Mouse (Mus musculus) midbrain, postnatal 0 days (tissue): ENCODE results near the gene Skap1. TPM values are rescaled to one million over a fixed set of nuclear protein-coding genes. Genes with fewer than 3 reads are reported as not detected.

Source experiments
- ATAC-seq: fragments of 200-750 bp; cut with Nextera tagmentation; 2 replicates; pipeline ENCODE4 v1.8.0; 2017; ENCODE audit warnings: moderate number of reproducible peaks, mild to moderate bottlenecking, moderate TSS enrichment, moderate library complexity; ENCODE audit not compliant: low FRiP score
- DNase-seq: peaks from one replicate; pipeline ENCODE4 v3.0.0-alpha.2; 2015; ENCODE audit warnings: low spot score
- H3K27ac ChIP-seq: fragments of 300-500 bp; sonication (generic); 2 replicates; pipeline ENCODE4 v1.5.1; 2014; ENCODE audit warnings: low read depth, mild to moderate bottlenecking, low read length, mixed read lengths
- H3K27me3 ChIP-seq: fragments of 300-500 bp; sonication (generic); 2 replicates; pipeline ENCODE4 v1.6.1; 2014; ENCODE audit warnings: low read length, control low read depth, mixed read lengths; ENCODE audit not compliant: insufficient read depth
- H3K36me3 ChIP-seq: fragments of 300-500 bp; sonication (generic); 2 replicates; pipeline ENCODE4 v1.6.1; 2014; ENCODE audit warnings: low read length, control low read depth, mixed read lengths; ENCODE audit not compliant: insufficient read depth
- H3K4me1 ChIP-seq: fragments of 300-500 bp; sonication (generic); 2 replicates; pipeline ENCODE4 v1.6.1; 2014; ENCODE audit warnings: mild to moderate bottlenecking, control low read depth, antibody characterized with exemption, low read length, mixed read lengths; ENCODE audit not compliant: insufficient read depth
- H3K4me2 ChIP-seq: fragments of 300-500 bp; sonication (generic); 2 replicates; pipeline ENCODE4 v1.6.1; 2014; ENCODE audit warnings: low read depth, mild to moderate bottlenecking, low read length, mixed read lengths; ENCODE audit not compliant: poor library complexity, severe bottlenecking
- H3K4me3 ChIP-seq: fragments of 300-500 bp; sonication (generic); 2 replicates; pipeline ENCODE4 v1.5.1; 2014; ENCODE audit warnings: low read depth, mild to moderate bottlenecking, low read length, moderate library complexity
- H3K9ac ChIP-seq: fragments of 300-500 bp; sonication (generic); replicated peaks from 2 replicates; pipeline ENCODE4 v1.6.1; 2014; ENCODE audit warnings: mild to moderate bottlenecking, low read length, moderate library complexity, mixed read lengths; ENCODE audit not compliant: poor library complexity, severe bottlenecking
- H3K9me3 ChIP-seq: fragments of 300-500 bp; sonication (generic); 2 replicates; pipeline ENCODE4 v1.6.1; 2016; ENCODE audit warnings: low read length, control low read depth
- CTCF ChIP-seq: IDR thresholded peaks from 2 replicates; pipeline ENCODE4 v1.5.1; 2016; ENCODE audit warnings: antibody characterized with exemption, mild to moderate bottlenecking
- WGBS: fragments of 180-500 bp; shearing (Covaris S2); extraction: QIAGEN DNeasy Blood & Tissue Kit; methylation state at CpG from one replicate; pipeline ENCODE4 v1.1.7; 2014; 5-methylcytosine and 5-hydroxymethylcytosine counted together
- polyA plus RNA-seq: library from polyadenylated mRNA; unstranded; fragments of >200 nt; fragmentation: Nextera tagmentation; extraction: Ambion mirVana; gene quantifications from 2 replicates; pipeline ENCODE4 v1.2.1, GENCODE M21; 2015
- total RNA-seq: library from RNA; depleted of rRNA; stranded (reverse); fragments of >200 nt; gene quantifications from 2 replicates; pipeline ENCODE4 v1.2.3, GENCODE M21; 2014; rRNA removed

Gene Skap1
- total RNA-seq (1.0 and 2.8 TPM in 2 replicates), polyA plus RNA-seq (2.0 and 3.2 TPM in 2 replicates)

DNA sequence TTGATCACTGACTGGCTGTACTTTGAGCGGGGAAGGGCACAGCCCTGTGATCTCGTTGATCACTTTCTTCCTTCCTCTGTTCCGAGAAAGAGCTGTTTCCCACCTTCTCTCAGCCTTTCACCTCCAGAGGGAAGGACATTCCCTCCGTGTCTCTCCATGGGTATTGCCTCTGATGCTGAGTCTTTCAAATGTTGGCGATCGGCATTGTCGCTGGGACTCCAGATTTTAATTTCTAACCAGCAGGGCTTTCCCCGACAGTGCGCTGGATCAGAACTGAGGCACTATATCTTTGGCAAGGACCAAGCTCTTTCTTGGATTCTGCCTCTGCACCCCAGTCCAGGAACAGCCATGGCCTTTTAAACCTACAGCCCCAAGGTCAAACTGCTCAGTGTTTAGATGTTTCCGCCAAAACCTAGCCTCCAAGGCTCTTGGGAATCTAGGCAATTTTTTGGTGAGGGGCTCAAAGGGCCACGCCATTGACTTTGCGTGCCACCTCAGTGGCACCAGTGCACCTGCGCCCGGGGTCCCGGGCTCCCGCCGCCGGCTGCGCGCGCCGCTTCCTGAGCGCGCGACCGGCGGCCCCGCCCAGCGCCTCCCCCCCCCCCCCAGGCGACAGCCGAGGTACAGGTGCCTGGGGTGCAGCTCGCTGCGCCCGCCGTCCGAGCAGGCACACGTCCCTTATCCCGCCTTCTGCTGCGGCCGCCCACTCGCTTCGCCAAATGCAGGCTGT lies at the start of gene Skap1:
TSS of gene Skap1 (plus strand) at position 608 of the 730 bp plus-strand sequence.
- 7% methylated on average over 36 of the region's 42 CpGs for WGBS

GRCm38 (mm10) chr11:96421074-96421473 lies 43.3 kb upstream of the Skap1 start:
- no peak for TF ChIP-seq CTCF
- 44% methylated on average over 5 of the region's 5 CpGs for WGBS
- DNase-seq (no peak), ATAC-seq (no peak)
- Histone ChIP-seq H3K4me3 (no peak overlapping the region), H3K27ac (no peak overlapping the region), H3K4me1 (no peaks in the 10 kb centered on the region), H3K36me3 (no peaks in the 10 kb centered on the region), H3K9me3 (no peaks in the 10 kb centered on the region), H3K4me2 (no peak overlapping the region), H3K9ac (no peak overlapping the region), H3K27me3 (no peaks in the 10 kb centered on the region)

More for the DNA sequence above, at the start of gene Skap1:
- Histone ChIP-seq H3K4me2 (peak within 1 kb of the TSS; percentile 63), H3K4me1 (peaks cover 13% of the 10 kb centered on the region; the same call in 1 of the 2 replicates), H3K27me3 (0 out of 2 replicates have a peak, but pooled peaks cover 3% of the 10 kb centered on the region), H3K27ac (no peak within 1 kb of the TSS), H3K36me3 (no peaks in the 10 kb centered on the region), H3K9me3 (no peaks in the 10 kb centered on the region), H3K4me3 (peak within 1 kb of the TSS; percentile 35), H3K9ac (0 out of 2 replicates have a peak within 1 kb of the TSS, but pooled peaks have one; percentile 36)
- DNase-seq = no peak
- ATAC-seq = no peak
- no peak for TF ChIP-seq CTCF

DNA sequence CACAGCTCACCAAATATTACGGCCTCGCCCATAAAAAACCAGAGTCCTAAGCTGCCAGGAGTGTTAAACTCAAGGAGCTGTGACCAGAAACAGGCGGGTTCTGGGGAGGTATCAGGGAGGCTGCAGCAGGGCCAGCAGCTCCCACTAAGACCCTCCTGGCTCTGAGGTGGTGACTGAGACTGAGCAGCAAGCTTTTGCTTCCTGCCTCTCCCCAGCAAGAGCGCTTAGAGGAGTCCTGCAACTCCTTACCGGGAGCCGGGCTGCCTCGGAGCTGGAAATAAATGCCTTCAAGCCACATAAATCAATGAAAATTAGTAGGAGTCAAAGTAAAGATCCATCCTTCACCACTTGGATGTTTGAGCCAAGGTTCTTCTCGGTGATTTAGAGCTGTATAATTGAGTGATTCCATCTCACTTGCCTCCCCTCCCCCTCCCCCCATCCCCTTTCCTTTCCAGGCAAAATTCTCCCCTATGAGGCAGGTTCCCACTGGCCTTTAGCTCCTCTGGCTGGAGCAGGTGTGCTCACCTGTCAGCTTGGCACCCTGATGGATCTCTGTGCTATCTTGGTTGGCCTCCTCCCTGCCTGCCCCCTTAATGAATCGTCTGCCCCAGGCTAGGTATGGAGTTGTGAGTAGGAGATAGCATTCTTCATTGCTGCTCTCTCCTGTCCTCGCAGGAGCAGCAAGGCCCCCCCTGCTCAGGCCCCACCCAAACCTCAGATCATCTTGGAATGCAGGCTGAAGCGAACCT lies 42.7 kb upstream of the Skap1 start:
- no peaks in the 10 kb centered on the region for H3K9me3 ChIP-seq
- 69% methylated on average over 11 of the region's 11 CpGs for WGBS
- ATAC-seq (no peak), DNase-seq (no peak)
- H3K27ac ChIP-seq = no peak overlapping the region
- H3K4me2 ChIP-seq = no peak overlapping the region
- H3K27me3 ChIP-seq = no peaks in the 10 kb centered on the region
- H3K9ac ChIP-seq = no peak overlapping the region
- no peak for TF ChIP-seq CTCF
- H3K36me3 ChIP-seq = no peaks in the 10 kb centered on the region
- no peaks in the 10 kb centered on the region for H3K4me1 ChIP-seq
- no peak overlapping the region for H3K4me3 ChIP-seq

DNA sequence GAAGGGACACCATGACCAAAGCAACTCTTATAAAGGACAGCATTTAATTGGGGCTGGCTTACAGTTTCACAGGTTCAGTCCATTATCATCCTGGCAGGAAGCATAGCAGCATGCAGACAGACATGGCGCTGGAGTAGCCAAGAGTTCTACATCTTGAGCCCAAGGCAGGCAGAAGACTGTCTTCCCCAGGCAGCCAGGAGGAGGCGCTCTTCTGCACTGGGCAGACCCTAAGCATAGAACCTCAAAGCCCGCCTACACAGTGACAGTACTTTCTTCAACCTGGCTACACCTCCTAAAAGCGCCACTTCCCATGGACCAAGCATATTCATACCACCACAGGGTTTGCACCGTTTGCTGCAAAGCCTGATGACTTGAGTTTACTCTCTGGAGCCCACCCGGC lies 39.2 kb upstream of the Skap1 start:
- Histone ChIP-seq H3K4me1 (no peaks in the 10 kb centered on the region), H3K9me3 (no peaks in the 10 kb centered on the region), H3K4me2 (no peak overlapping the region), H3K9ac (no peak overlapping the region), H3K4me3 (no peak overlapping the region), H3K27ac (no peak overlapping the region), H3K36me3 (no peaks in the 10 kb centered on the region), H3K27me3 (no peaks in the 10 kb centered on the region)
- TF ChIP-seq CTCF = no peak
- DNase-seq (no peak), ATAC-seq (no peak)
- WGBS = 90% methylated on average over 6 of the region's 6 CpGs

- no peak for ATAC-seq
- Histone ChIP-seq H3K4me2 (no peak overlapping the region), H3K36me3 (no peaks in the 10 kb centered on the region), H3K9ac (no peak overlapping the region), H3K4me1 (no peaks in the 10 kb centered on the region), H3K27me3 (no peaks in the 10 kb centered on the region), H3K9me3 (no peaks in the 10 kb centered on the region), H3K27ac (no peak overlapping the region), H3K4me3 (no peak overlapping the region)
- no peak for DNase-seq
- TF ChIP-seq CTCF = no peak
- 79% methylated on average over 6 of the region's 6 CpGs for whole genome bisulfite sequencing
These were observed 38.2 kb upstream of the Skap1 start for GRCm38 (mm10) chr11:96426191-96426590.

- no peak for TF ChIP-seq CTCF
- no peak overlapping the region for H3K9ac ChIP-seq
- H3K27me3 ChIP-seq = no peaks in the 10 kb centered on the region
- no peak for ATAC-seq
- no peak overlapping the region for H3K4me2 ChIP-seq
- no peaks in the 10 kb centered on the region for H3K9me3 ChIP-seq
- H3K27ac ChIP-seq = no peak overlapping the region
- H3K4me3 ChIP-seq = no peak overlapping the region
- no peaks in the 10 kb centered on the region for H3K36me3 ChIP-seq
- WGBS = 51% methylated on average over 2 of the region's 2 CpGs
- no peak for DNase-seq
- no peaks in the 10 kb centered on the region for H3K4me1 ChIP-seq
These were observed 37.6 kb upstream of the Skap1 start for GRCm38 (mm10) chr11:96426805-96427204.
